Mouse (Mus musculus) small intestine, adult 2 months (tissue): ENCODE measurements around the gene Cdh4.

Experiments used
- CTCF ChIP-seq: fragments of 200-500 bp; IDR thresholded peaks from 2 replicates; pipeline ENCODE4 v1.5.1; 2012; ENCODE audit warnings: low read depth, mild to moderate bottlenecking, control low read depth, inconsistent platforms, low read length, moderate library complexity, mixed read lengths; ENCODE audit not compliant: insufficient replicate concordance, insufficient read length; ENCODE audit errors: extremely low read depth
- POLR2A ChIP-seq: fragments of 200-500 bp; IDR thresholded peaks from 2 replicates; pipeline ENCODE4 v1.6.1; 2012; ENCODE audit warnings: low read depth, mild to moderate bottlenecking, control low read depth, inconsistent platforms, low read length, moderate library complexity

DNA sequence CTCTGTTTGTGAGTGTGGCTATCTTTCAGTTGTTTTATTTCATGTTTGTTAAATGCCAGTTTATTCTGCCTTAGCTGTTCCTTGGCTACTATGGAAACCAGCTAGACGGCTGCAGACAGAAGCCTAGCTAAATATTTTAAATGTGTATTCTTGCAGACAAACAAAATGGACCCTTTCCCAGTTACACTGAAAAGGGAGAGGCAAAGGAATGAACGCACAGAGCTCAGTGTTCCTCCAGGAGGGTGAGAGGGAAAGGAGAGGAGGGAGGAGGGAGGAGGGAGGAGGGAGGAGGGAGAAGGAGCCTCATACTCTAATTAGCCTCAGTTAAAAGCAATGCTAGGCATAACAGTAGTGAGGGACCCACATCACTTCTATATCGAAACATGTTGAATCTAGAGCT is 348.5 kb downstream of the Cdh4 start:
- TF ChIP-seq CTCF (no peak), POLR2A (no peak)
